ENCODE assay signal across 8 mouse cellular contexts in the genomic region with DNA sequence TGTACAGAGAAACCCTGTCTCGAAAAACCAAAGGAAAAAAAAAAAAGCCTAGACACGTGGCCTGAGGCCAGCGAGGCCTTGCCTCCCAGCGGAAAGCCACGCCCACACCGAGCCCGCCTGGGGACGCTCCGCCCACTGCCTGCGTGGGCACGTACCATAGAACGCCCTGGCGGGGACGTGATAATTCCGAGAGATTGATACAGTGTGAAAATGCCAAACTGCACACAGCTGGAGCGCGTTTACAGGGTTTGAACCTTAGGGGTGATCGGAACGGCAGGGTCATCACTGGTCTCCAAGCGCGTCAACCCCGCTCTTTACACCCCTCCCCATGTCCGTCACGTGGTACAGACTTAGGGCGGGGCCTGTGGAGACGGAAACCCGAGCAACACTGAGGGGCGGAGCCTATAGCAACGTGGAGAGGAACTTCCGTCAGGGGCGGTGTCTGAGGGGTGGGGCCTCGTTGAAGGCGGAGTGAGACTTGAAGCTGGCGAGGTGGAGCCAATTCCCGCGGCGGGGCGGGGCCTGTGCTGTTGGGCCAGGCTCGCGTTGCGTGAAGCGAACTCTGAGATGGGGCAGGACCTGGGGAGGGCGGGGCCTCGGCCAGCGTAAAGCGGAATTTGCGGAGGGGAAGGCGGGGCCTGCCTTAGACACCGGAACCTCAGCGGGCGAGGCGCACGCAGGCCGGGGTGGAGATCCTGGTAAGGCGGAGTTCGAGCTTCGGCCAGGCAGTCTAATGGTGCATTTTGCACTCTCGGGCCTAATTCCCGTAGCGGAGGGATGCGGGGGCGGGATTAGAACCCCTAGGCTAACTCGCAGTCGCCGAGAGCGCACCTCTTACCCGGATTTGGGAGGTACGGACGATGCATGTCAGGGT. TPM values are rescaled to one million over a fixed set of nuclear protein-coding genes. Genes with fewer than 3 reads are reported as not detected.
DNase-seq lines count a peak whose midpoint lies in the region; ATAC-seq and TF ChIP-seq lines count a peak whose summit lies in the region.

A gene (plus strand): TSS at position 634 of the 874 bp plus-strand sequence.

- H3K4me3 ChIP-seq in gastrocnemius, adult 2 months, result peak within 1 kb of the TSS; percentile 93
- H3K4me3 ChIP-seq in hindbrain, postnatal 0 days (ENCODE audit: low read length), result peak within 1 kb of the TSS; percentile 63
- H3K4me3 ChIP-seq in left cerebral cortex, adult 2 months, result peak within 1 kb of the TSS; percentile 91

- H3K36me3 ChIP-seq in hindbrain, postnatal 0 days (ENCODE audit: insufficient read depth, low read length), result peaks cover 6% of the 10 kb centered on the region; the same call in 1 of the 2 replicates

- 0% methylated on average over 68 of the region's 69 CpGs for WGBS in hindbrain, postnatal 0 days

- no peak for TF ChIP-seq CTCF in gastrocnemius, adult 2 months (IDR thresholded peaks at IDR 0.05)
- TF ChIP-seq CTCF in hindbrain, postnatal 0 days (IDR thresholded peaks at IDR 0.05; ENCODE audit: low read depth), result peak; percentile 2; the same call in 1 of the 2 replicates
- no peak for TF ChIP-seq CTCF in left cerebral cortex, adult 2 months (IDR thresholded peaks at IDR 0.05)

- no peaks in the 10 kb centered on the region for H3K27me3 ChIP-seq in hindbrain, postnatal 0 days (ENCODE audit: insufficient read depth, low read length)

- H3K4me1 ChIP-seq in hindbrain, postnatal 0 days (ENCODE audit: insufficient read depth, low read length), result peaks cover 14% of the 10 kb centered on the region

- intact Hi-C loops in gastrocnemius, adult 2 months (cut with DNase I), result loop anchor here (5.0 kb wide), 1 partner anchor 123 kb away; no protein-coding TSS in a partner anchor
- intact Hi-C loops in left cerebral cortex, adult 2 months (cut with DNase I), result loop anchor here (2.0 to 5.0 kb wide), 2 partner anchors 43 to 56 kb away; a partner anchor contains a TSS

- ATAC-seq in common myeloid progenitor, adult 5-6 weeks (replicated peaks; ENCODE audit: low read depth, poor library complexity, severe bottlenecking), result peak; percentile 77
- peak; percentile 95 for ATAC-seq in hindbrain, postnatal 0 days
- ATAC-seq in megakaryocyte, adult 5-6 weeks (ENCODE audit: poor library complexity, severe bottlenecking), result peak; percentile 84

- H3K27ac ChIP-seq in gastrocnemius, adult 2 months, result peak within 1 kb of the TSS; percentile 97
- peak within 1 kb of the TSS; percentile 88 for H3K27ac ChIP-seq in hindbrain, postnatal 0 days
- H3K27ac ChIP-seq in left cerebral cortex, adult 2 months, result peak within 1 kb of the TSS; percentile 99

- H3K4me2 ChIP-seq in hindbrain, postnatal 0 days (ENCODE audit: low read depth, low read length), result peak within 1 kb of the TSS; percentile 72

- DNase-seq in ZHBTc4 (ENCODE audit: low read depth, low spot score), result peak; percentile 100
- DNase-seq in gastrocnemius, adult 2 months, result peak; percentile 100
- peak; percentile 100 for DNase-seq in hindbrain, postnatal 0 days (ENCODE audit: low spot score)
- DNase-seq in left cerebral cortex, adult 2 months (ENCODE audit: extremely low spot score in 1 of 2, low spot score in 2 of 2), result peak; percentile 99 to 100
- peak; percentile 99 for DNase-seq in right cerebral cortex, adult 2 months (ENCODE audit: low spot score in 2 of 2)
- peak; percentile 100 for DNase-seq in urinary bladder, postnatal 14 days (ENCODE audit: low spot score)

- H3K9me3 ChIP-seq in hindbrain, postnatal 0 days (ENCODE audit: low read length), result no peaks in the 10 kb centered on the region

- peak within 1 kb of the TSS; percentile 63 for H3K9ac ChIP-seq in hindbrain, postnatal 0 days (replicated peaks; ENCODE audit: low read length)

RNA-seq across cellular contexts. Expression of the gene that starts here (rescaled TPM):
- 13.1 and 13.6 TPM in 2 replicates for total RNA-seq in common myeloid progenitor, adult 5-6 weeks (2017)
- 1 to 10 TPM; 4.9 to 5.5 TPM for total RNA-seq in gastrocnemius, adult 2 months (2021)
- 44.6 and 46.7 TPM in 2 replicates for total RNA-seq in hindbrain, postnatal 0 days (2014; rRNA removed)
- 17.9 and 18.1 TPM in 2 replicates for polyA plus RNA-seq in hindbrain, postnatal 0 days (2015; fragmentation: Nextera tagmentation; extraction: Ambion mirVana)
- 10 to 100 TPM; 19.8 to 21.3 TPM for total RNA-seq in left cerebral cortex, adult 2 months (2021)
- total RNA-seq in megakaryocyte, adult 5-6 weeks (2015), result 6.4 and 6.8 TPM in 2 replicates
- 7.8 and 11.1 TPM in 2 replicates for total RNA-seq in megakaryocyte, adult 5-6 weeks (2017)

Comparison
In these comparisons a context has a peak if more than half of its experiments do, and no peak if none do; other contexts are left out.
1. Peak in every context shown above with its lines: DNase-seq, ATAC-seq, H3K4me3 ChIP-seq and H3K27ac ChIP-seq.